ENCODE assay signal across 21 mouse cellular contexts in the genomic region with DNA sequence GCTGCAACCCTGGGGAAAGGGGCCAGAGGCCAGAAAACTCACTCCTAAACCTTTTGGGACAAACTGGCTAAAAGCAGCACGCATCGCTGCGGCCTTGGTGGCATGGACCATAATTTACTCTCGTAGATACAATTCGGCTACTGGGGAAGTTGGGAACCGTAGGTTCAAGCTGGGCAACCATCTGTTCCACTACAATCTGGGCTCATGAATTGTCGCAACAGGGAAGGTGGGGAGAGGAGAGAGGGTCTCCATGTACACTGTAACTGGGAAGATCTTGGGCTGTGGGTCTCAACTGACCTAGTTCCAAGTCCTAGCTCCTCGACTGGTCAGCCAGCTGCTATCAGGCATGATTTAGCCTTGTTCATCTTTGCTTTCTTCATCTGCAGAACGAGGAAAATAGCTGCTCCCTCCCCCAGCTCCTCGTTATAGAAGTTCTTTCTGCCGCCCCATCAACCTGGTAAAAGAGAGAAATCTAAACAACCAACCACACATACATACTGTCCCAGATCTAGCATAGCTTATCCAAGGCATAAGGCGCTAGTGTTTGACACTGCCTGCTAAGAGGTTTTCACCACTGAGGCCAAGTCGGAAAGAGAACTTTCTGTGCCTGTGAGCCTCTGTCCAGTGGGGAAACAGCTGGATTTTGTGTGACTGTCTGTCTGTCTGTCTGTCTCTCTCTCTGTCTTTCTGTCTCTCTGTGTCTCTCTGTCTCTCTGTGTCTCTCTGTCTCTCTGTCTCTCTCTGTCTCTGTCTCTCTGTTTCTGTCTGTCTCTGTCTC. TPM values are rescaled to one million over a fixed set of nuclear protein-coding genes. Genes with fewer than 3 reads are reported as not detected.
DNase-seq lines count a peak whose midpoint lies in the region; ATAC-seq and TF ChIP-seq lines count a peak whose summit lies in the region.
"Had no signal": no experiment of that assay in that cellular context is flagged by ENCODE, and none has a peak within 500 bp of the region (broad histone marks: within the 10 kb centered on the region; RNA-seq: fewer than 3 reads in every experiment).

No protein-coding gene starts in this region.

- DNase-seq in layer of hippocampus, postnatal 10 days (ENCODE audit: low spot score in 2 of 2) = peak; percentile 16 to 31
- DNase-seq in layer of hippocampus, adult 2 months (ENCODE audit: low spot score in 2 of 2) = no peak
- peak; percentile 78 for DNase-seq in midbrain, embryonic 11.5 days (ENCODE audit: low spot score, missing footprints)
- DNase-seq in midbrain, embryonic 10.5 days (ENCODE audit: low spot score) = no peak
- DNase-seq in left cerebral cortex, postnatal 36 days (ENCODE audit: low spot score in 2 of 2) = peak; percentile 40 to 52
- DNase-seq in kidney, adult 18-20 months = no peak
- DNase-seq: adrenal gland, postnatal 36 days; thymus, postnatal 25 days had no signal

- intact Hi-C loops in left cerebral cortex, postnatal 36 days (cut with DNase I) = no loop called here

- H3K27ac ChIP-seq in layer of hippocampus, adult 2 months = no peak overlapping the region
- no peak overlapping the region for H3K27ac ChIP-seq in midbrain, embryonic 11.5 days (ENCODE audit: low read depth, low read length)
- no peak overlapping the region for H3K27ac ChIP-seq in midbrain, embryonic 10.5 days (replicated peaks)
- peak overlapping the region; percentile 35; the same call in 1 of the 2 replicates for H3K27ac ChIP-seq in stomach, embryonic 16.5 days (ENCODE audit: low read length)
- H3K27ac ChIP-seq: embryonic facial prominence, embryonic 10.5 days; kidney, embryonic 15.5 days had no signal

- no peak for ATAC-seq in midbrain, embryonic 11.5 days (ENCODE audit: low FRiP score)
- no peak for ATAC-seq in stomach, embryonic 16.5 days (ENCODE audit: insufficient read depth, low FRiP score)
- ATAC-seq: forebrain, embryonic 14.5 days; hindbrain, embryonic 16.5 days; Patski had no signal

- no peaks in the 10 kb centered on the region for H3K36me3 ChIP-seq in midbrain, embryonic 11.5 days (ENCODE audit: control insufficient read depth, insufficient read depth, low read length)
- H3K36me3 ChIP-seq in midbrain, embryonic 10.5 days = no peaks in the 10 kb centered on the region
- no peaks in the 10 kb centered on the region for H3K36me3 ChIP-seq in stomach, embryonic 16.5 days (ENCODE audit: control insufficient read depth, insufficient read depth, low read length)
- H3K36me3 ChIP-seq: embryonic facial prominence, embryonic 10.5 days; heart, embryonic 12.5 days; kidney, embryonic 15.5 days had no signal

- H3K27me3 ChIP-seq in midbrain, embryonic 11.5 days (ENCODE audit: control insufficient read depth, insufficient read depth, low read length) = no peaks in the 10 kb centered on the region
- H3K27me3 ChIP-seq in midbrain, embryonic 10.5 days (ENCODE audit: low read depth, poor library complexity, severe bottlenecking) = no peaks in the 10 kb centered on the region
- no peaks in the 10 kb centered on the region for H3K27me3 ChIP-seq in stomach, embryonic 16.5 days (ENCODE audit: control insufficient read depth, insufficient read depth, low read length)
- H3K27me3 ChIP-seq: kidney, embryonic 15.5 days; Patski had no signal

- TF ChIP-seq CTCF in layer of hippocampus, adult 2 months (conservative IDR thresholded peaks at IDR 0.05) = no peak

- H3K9me3 ChIP-seq in midbrain, embryonic 11.5 days (ENCODE audit: control insufficient read depth, low read length) = no peaks in the 10 kb centered on the region
- no peaks in the 10 kb centered on the region for H3K9me3 ChIP-seq in midbrain, embryonic 10.5 days (replicated peaks)
- no peaks in the 10 kb centered on the region for H3K9me3 ChIP-seq in stomach, embryonic 16.5 days (replicated peaks; ENCODE audit: control insufficient read depth, low read length)
- H3K9me3 ChIP-seq: embryonic facial prominence, embryonic 10.5 days; heart, embryonic 12.5 days; kidney, embryonic 15.5 days had no signal

- H3K9ac ChIP-seq in midbrain, embryonic 11.5 days (ENCODE audit: low read length) = no peak overlapping the region
- no peak overlapping the region for H3K9ac ChIP-seq in stomach, embryonic 16.5 days (ENCODE audit: low read length)
- H3K9ac ChIP-seq: heart, embryonic 12.5 days; kidney, embryonic 15.5 days had no signal

- 0 out of 2 replicates have a peak, but pooled peaks cover 3% of the 10 kb centered on the region for H3K4me1 ChIP-seq in midbrain, embryonic 11.5 days (ENCODE audit: control insufficient read depth, insufficient read depth, low read length)
- H3K4me1 ChIP-seq in midbrain, embryonic 10.5 days = peaks cover 8% of the 10 kb centered on the region
- H3K4me1 ChIP-seq in stomach, embryonic 16.5 days (ENCODE audit: control insufficient read depth, insufficient read depth, low read length) = peaks cover 16% of the 10 kb centered on the region; the same call in 1 of the 2 replicates

- no peak overlapping the region for H3K4me2 ChIP-seq in midbrain, embryonic 11.5 days
- H3K4me2 ChIP-seq in stomach, embryonic 16.5 days (ENCODE audit: low read depth, low read length) = no peak overlapping the region
- H3K4me2 ChIP-seq: heart, embryonic 12.5 days; kidney, embryonic 15.5 days had no signal

- WGBS in midbrain, embryonic 11.5 days = 85% methylated on average over 13 of the region's 13 CpGs
- 87% methylated on average over 13 of the region's 13 CpGs for WGBS in midbrain, embryonic 10.5 days
- WGBS in stomach, embryonic 16.5 days = 71% methylated on average over 13 of the region's 13 CpGs

- no peak overlapping the region for H3K4me3 ChIP-seq in layer of hippocampus, adult 2 months
- H3K4me3 ChIP-seq in midbrain, embryonic 11.5 days (ENCODE audit: low read depth, low read length) = no peak overlapping the region
- no peak overlapping the region for H3K4me3 ChIP-seq in midbrain, embryonic 10.5 days
- H3K4me3 ChIP-seq in stomach, embryonic 16.5 days (replicated peaks; ENCODE audit: low read length) = no peak overlapping the region
- H3K4me3 ChIP-seq: embryonic facial prominence, embryonic 10.5 days; heart, embryonic 12.5 days; kidney, embryonic 15.5 days had no signal

RNA-seq across cellular contexts. Expression of gene Gm11011, which starts 19.5 kb away (rescaled TPM):
- total RNA-seq in layer of hippocampus, postnatal 10 days (2021) = not detected
- not detected for total RNA-seq in layer of hippocampus, adult 2 months (2021)
- not detected in 2 replicates for polyA plus RNA-seq in midbrain, embryonic 11.5 days (2014; fragmentation: Nextera tagmentation; extraction: Ambion mirVana)
- not detected in 2 replicates for polyA plus RNA-seq in midbrain, embryonic 10.5 days (2016; fragmentation: Nextera tagmentation; extraction: Ambion mirVana)
- total RNA-seq in left cerebral cortex, postnatal 36 days (2021) = not detected
- not detected in 2 replicates for polyA plus RNA-seq in stomach, embryonic 16.5 days (2015; fragmentation: Nextera tagmentation; extraction: Ambion mirVana)
- total RNA-seq: adrenal gland, postnatal 36 days; gastrocnemius, adult 18-20 months; heart, postnatal 25 days; left cerebral cortex, adult 8-10 months; liver, adult 2 months had no signal
- polyA plus RNA-seq: embryonic facial prominence, embryonic 10.5 days; forebrain, embryonic 14.5 days; gonadal fat pad, adult 2 months; heart, embryonic 12.5 days; hindbrain, embryonic 16.5 days; kidney, embryonic 15.5 days; liver, adult 2 months; neural tube, embryonic 14.5 days; Patski had no signal

RNA-seq across cellular contexts. Expression of gene Tshz2, which starts 25.7 kb away (rescaled TPM):
- total RNA-seq in layer of hippocampus, postnatal 10 days (2021) = 10 to 100 TPM; 49.8 to 64.9 TPM
- 10 to 100 TPM; 25.1 to 33.5 TPM for total RNA-seq in layer of hippocampus, adult 2 months (2021)
- polyA plus RNA-seq in midbrain, embryonic 11.5 days (2014; fragmentation: Nextera tagmentation; extraction: Ambion mirVana) = 1.3 and 1.9 TPM in 2 replicates
- 1.2 and 1.7 TPM in 2 replicates for polyA plus RNA-seq in midbrain, embryonic 10.5 days (2016; fragmentation: Nextera tagmentation; extraction: Ambion mirVana)
- total RNA-seq in left cerebral cortex, postnatal 36 days (2021) = 10 to 100 TPM; 28.2 to 54.5 TPM
- 11.2 and 13.5 TPM in 2 replicates for polyA plus RNA-seq in stomach, embryonic 16.5 days (2015; fragmentation: Nextera tagmentation; extraction: Ambion mirVana)

Comparison
In these comparisons a context has a peak if more than half of its experiments do, and no peak if none do; other contexts are left out.
1. DNase-seq: peak in layer of hippocampus, postnatal 10 days (2 of 2), midbrain, embryonic 11.5 days (single experiment) and left cerebral cortex, postnatal 36 days (2 of 2); none in layer of hippocampus, adult 2 months (0 of 2), midbrain, embryonic 10.5 days (single experiment) and kidney, adult 18-20 months (single experiment).